Mouse (Mus musculus): Measurements from ENCODE around the gene Pde3b. TPM values are rescaled to one million over a fixed set of nuclear protein-coding genes. Genes with fewer than 3 reads are reported as not detected.

Pde3b gene
- total and polyA plus RNA-seq, 2 experiments from 2014 or later: 3.6 to 9.5 TPM

DNA sequence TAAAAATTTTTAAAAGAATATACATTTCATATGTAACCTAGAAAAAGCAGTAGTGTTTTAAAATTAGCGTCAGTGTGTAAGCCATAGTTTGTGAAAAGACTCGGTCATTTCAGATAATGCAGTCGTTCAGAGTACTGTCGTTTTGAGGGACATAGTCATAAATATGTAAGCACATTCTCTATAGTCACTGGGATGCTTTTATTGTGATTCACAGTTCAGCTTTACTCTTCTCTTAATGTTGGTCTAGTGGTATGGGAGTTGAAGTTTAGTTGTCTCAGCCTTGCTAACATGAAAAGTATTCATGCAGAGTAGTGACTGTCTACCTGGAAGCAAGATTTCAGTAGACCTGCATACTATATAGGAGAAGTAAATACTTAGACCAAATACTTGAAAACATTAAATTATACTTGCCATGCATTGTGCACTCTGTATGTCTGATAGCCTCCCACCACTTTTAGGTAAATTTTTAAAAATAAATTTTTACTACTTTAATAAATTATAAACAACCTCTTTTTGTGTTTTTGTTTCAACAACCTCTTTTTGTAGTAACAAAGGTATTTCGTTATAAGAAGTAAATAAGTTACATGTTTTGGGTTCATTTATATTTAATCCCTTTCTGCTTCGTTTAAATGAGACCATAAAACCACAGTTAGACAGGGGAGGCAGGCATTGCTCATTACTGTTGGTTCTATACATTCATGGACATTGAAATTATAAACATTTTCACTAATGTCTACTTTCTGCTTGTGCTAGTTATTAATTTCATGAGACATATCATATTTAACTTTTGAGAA is 65.3 kb downstream of the Pde3b start:
- TF ChIP-seq CTCF (IDR thresholded peaks at IDR 0.05): no peak
- no peaks in the 10 kb centered on the region for H3K36me3 ChIP-seq (ENCODE audit: insufficient read depth, low read length)
- H3K9ac ChIP-seq (replicated peaks; ENCODE audit: low read length, poor library complexity, severe bottlenecking): no peak overlapping the region
- no peak for DNase-seq (ENCODE audit: low spot score)
- H3K9me3 ChIP-seq (ENCODE audit: low read length): no peaks in the 10 kb centered on the region
- no peak overlapping the region for H3K27ac ChIP-seq (ENCODE audit: low read depth, low read length)
- no peaks in the 10 kb centered on the region for H3K4me1 ChIP-seq (ENCODE audit: insufficient read depth, low read length)
- WGBS: 80% methylated on average over 6 of the region's 6 CpGs
- ATAC-seq (ENCODE audit: low FRiP score): no peak
- no peaks in the 10 kb centered on the region for H3K27me3 ChIP-seq (ENCODE audit: insufficient read depth, low read length)
- no peak overlapping the region for H3K4me2 ChIP-seq (ENCODE audit: low read depth, low read length, poor library complexity, severe bottlenecking)
- no peak overlapping the region for H3K4me3 ChIP-seq (ENCODE audit: low read depth, low read length)

DNA sequence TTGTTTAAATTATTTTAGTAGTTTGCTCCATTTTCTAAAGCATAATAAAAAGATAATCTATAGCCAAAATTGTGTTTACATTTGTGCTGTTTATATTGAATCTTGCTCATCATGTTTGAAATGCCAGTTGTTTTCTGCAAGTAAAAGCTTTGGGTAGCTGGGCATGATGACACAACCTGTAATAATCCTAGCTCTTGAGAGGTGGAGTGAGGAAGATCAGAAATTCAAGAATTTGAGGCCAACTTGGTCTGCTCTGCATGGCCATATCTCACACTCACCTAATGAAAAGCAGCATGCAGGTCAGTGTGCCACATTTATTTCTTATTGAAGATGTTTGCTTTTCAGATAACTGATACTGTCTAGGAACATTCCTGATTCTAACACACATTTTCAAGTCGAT is 65.9 kb downstream of the Pde3b start:
- Histone ChIP-seq H3K9ac (replicated peaks; ENCODE audit: low read length, poor library complexity, severe bottlenecking) (no peak overlapping the region), H3K9me3 (ENCODE audit: low read length) (no peaks in the 10 kb centered on the region), H3K4me3 (ENCODE audit: low read depth, low read length) (no peak overlapping the region), H3K27ac (ENCODE audit: low read depth, low read length) (no peak overlapping the region), H3K4me2 (ENCODE audit: low read depth, low read length, poor library complexity, severe bottlenecking) (no peak overlapping the region), H3K27me3 (ENCODE audit: insufficient read depth, low read length) (no peaks in the 10 kb centered on the region), H3K4me1 (ENCODE audit: insufficient read depth, low read length) (no peaks in the 10 kb centered on the region), H3K36me3 (ENCODE audit: insufficient read depth, low read length) (no peaks in the 10 kb centered on the region)
- 84% methylated on average over 1 of the region's 1 CpGs for WGBS
- DNase-seq (ENCODE audit: low spot score) (no peak), ATAC-seq (ENCODE audit: low FRiP score) (no peak)
- no peak for TF ChIP-seq CTCF (IDR thresholded peaks at IDR 0.05)

GRCm38 (mm10) chr7:114481429-114481931 is 66.4 kb downstream of the Pde3b start:
- Histone ChIP-seq H3K9ac (replicated peaks; ENCODE audit: low read length, poor library complexity, severe bottlenecking) (no peak overlapping the region), H3K4me1 (ENCODE audit: insufficient read depth, low read length) (no peaks in the 10 kb centered on the region), H3K9me3 (ENCODE audit: low read length) (no peaks in the 10 kb centered on the region), H3K4me3 (ENCODE audit: low read depth, low read length) (no peak overlapping the region), H3K36me3 (ENCODE audit: insufficient read depth, low read length) (no peaks in the 10 kb centered on the region), H3K27ac (ENCODE audit: low read depth, low read length) (no peak overlapping the region), H3K27me3 (ENCODE audit: insufficient read depth, low read length) (no peaks in the 10 kb centered on the region), H3K4me2 (ENCODE audit: low read depth, low read length, poor library complexity, severe bottlenecking) (no peak overlapping the region)
- DNase-seq (ENCODE audit: low spot score): no peak
- 75% methylated on average over 2 of the region's 2 CpGs for WGBS
- ATAC-seq (ENCODE audit: low FRiP score): no peak
- no peak for TF ChIP-seq CTCF (IDR thresholded peaks at IDR 0.05)

DNA sequence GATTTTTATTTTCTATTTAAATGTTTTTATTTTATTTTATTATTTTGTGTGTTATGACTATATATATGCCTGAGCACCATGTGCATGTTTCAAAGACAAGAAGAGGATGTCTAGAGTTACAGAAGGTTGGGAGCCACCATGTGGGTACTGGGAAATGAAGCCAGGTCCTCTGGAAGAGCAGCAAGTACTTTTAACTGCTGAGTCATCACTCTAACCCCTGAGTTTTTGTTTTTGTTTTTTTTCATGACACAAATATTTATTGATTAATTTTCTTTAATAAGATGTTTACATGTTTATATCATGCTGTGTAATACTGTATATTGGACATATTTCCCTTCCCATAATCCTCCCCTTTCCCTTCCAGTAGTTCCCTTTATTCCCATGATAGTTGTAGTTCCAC is 77.5 kb downstream of the Pde3b start:
- no peak overlapping the region for H3K9ac ChIP-seq (replicated peaks; ENCODE audit: low read length, poor library complexity, severe bottlenecking)
- DNase-seq (ENCODE audit: low spot score) (no peak), ATAC-seq (ENCODE audit: low FRiP score) (no peak)
- no peak overlapping the region for H3K4me2 ChIP-seq (ENCODE audit: low read depth, low read length, poor library complexity, severe bottlenecking)
- H3K4me3 ChIP-seq (ENCODE audit: low read depth, low read length): no peak overlapping the region
- no peak for TF ChIP-seq CTCF (IDR thresholded peaks at IDR 0.05)
- H3K27ac ChIP-seq (ENCODE audit: low read depth, low read length): no peak overlapping the region
- H3K27me3 ChIP-seq (ENCODE audit: insufficient read depth, low read length): no peaks in the 10 kb centered on the region
- H3K4me1 ChIP-seq (ENCODE audit: insufficient read depth, low read length): no peaks in the 10 kb centered on the region
- H3K9me3 ChIP-seq (ENCODE audit: low read length): no peaks in the 10 kb centered on the region
- H3K36me3 ChIP-seq (ENCODE audit: insufficient read depth, low read length): no peaks in the 10 kb centered on the region

- Histone ChIP-seq H3K9ac (replicated peaks; ENCODE audit: low read length, poor library complexity, severe bottlenecking) (no peak overlapping the region), H3K4me2 (ENCODE audit: low read depth, low read length, poor library complexity, severe bottlenecking) (no peak overlapping the region), H3K27ac (ENCODE audit: low read depth, low read length) (no peak overlapping the region), H3K4me3 (ENCODE audit: low read depth, low read length) (no peak overlapping the region), H3K9me3 (ENCODE audit: low read length) (no peaks in the 10 kb centered on the region), H3K36me3 (ENCODE audit: insufficient read depth, low read length) (no peaks in the 10 kb centered on the region), H3K4me1 (ENCODE audit: insufficient read depth, low read length) (no peaks in the 10 kb centered on the region), H3K27me3 (ENCODE audit: insufficient read depth, low read length) (no peaks in the 10 kb centered on the region)
- ATAC-seq (ENCODE audit: low FRiP score) (no peak), DNase-seq (ENCODE audit: low spot score) (peak; percentile 5)
- WGBS: 94% methylated on average over 5 of the region's 5 CpGs
- TF ChIP-seq CTCF (IDR thresholded peaks at IDR 0.05): peak; percentile 17; the same call in 1 of the 2 replicates
Observed at GRCm38 (mm10) chr7:114494033-114494432, 79.0 kb downstream of the Pde3b start.

GRCm38 (mm10) chr7:114499293-114499692 is 84.2 kb downstream of the Pde3b start:
- no peak overlapping the region for H3K4me3 ChIP-seq (ENCODE audit: low read depth, low read length)
- peak; percentile 22 for DNase-seq (ENCODE audit: low spot score)
- no peaks in the 10 kb centered on the region for H3K4me1 ChIP-seq (ENCODE audit: insufficient read depth, low read length)
- H3K27ac ChIP-seq (ENCODE audit: low read depth, low read length): no peak overlapping the region
- H3K9me3 ChIP-seq (ENCODE audit: low read length): no peaks in the 10 kb centered on the region
- WGBS: 72% methylated on average over 1 of the region's 1 CpGs
- peak; percentile 70 for TF ChIP-seq CTCF (IDR thresholded peaks at IDR 0.05)
- no peaks in the 10 kb centered on the region for H3K27me3 ChIP-seq (ENCODE audit: insufficient read depth, low read length)
- H3K4me2 ChIP-seq (ENCODE audit: low read depth, low read length, poor library complexity, severe bottlenecking): no peak overlapping the region
- no peak for ATAC-seq (ENCODE audit: low FRiP score)
- H3K9ac ChIP-seq (replicated peaks; ENCODE audit: low read length, poor library complexity, severe bottlenecking): no peak overlapping the region
- no peaks in the 10 kb centered on the region for H3K36me3 ChIP-seq (ENCODE audit: insufficient read depth, low read length)

Measured in midbrain, postnatal 0 days (tissue).